Mouse (Mus musculus): ENCODE measurements around the gene Triobp.

The Triobp gene

DNA sequence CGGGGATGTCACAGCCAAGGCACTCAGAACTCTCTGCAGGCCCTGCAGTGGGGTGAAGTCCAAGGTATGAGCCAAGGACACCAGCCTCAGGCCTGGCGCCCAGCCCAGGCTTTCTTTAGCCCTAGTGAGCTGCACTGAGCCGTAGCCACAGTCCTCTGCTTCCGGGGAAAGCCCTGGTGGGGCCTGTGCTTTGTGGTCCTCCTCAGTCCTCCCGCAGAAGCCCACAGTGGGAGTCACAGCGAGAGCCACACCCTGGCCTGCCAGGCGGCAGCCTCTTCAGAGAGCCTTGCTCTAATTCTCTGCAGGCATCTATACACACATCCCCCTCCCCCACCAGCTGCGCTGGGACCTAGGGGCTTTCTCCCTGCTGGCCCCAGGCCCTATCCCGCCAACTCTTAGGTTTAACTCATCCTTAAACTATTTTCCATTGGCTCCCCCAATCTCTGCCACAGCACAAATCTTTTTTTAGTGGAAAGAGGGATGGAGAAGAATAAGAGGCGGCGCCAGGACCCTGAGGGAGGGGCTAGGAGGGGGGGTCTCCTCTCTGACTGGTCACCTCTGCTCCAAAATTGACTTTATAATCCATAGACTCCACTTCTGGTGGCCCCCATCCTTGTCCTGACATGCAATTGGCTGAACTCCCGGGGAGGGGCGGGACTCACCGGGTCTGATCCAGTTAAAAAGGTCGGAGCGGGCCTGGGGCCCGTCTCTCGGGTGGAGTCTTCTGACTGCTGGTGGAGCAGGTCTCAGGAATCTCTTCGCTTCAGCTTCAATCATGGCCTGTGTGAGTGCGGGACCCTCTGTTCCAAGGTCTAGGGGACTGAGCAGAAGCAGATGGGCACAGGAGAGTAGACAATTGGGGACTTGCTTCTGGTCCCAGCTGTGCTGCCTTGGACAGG lies 21.3 kb upstream of the Triobp start, which contains the start of gene Lgals1:
TSS of gene Lgals1 (plus strand) at position 705 of the 899 bp plus-strand sequence.
- peak; percentile 92 to 93 for DNase-seq (ENCODE audit: low spot score in 2 of 2)

DNA sequence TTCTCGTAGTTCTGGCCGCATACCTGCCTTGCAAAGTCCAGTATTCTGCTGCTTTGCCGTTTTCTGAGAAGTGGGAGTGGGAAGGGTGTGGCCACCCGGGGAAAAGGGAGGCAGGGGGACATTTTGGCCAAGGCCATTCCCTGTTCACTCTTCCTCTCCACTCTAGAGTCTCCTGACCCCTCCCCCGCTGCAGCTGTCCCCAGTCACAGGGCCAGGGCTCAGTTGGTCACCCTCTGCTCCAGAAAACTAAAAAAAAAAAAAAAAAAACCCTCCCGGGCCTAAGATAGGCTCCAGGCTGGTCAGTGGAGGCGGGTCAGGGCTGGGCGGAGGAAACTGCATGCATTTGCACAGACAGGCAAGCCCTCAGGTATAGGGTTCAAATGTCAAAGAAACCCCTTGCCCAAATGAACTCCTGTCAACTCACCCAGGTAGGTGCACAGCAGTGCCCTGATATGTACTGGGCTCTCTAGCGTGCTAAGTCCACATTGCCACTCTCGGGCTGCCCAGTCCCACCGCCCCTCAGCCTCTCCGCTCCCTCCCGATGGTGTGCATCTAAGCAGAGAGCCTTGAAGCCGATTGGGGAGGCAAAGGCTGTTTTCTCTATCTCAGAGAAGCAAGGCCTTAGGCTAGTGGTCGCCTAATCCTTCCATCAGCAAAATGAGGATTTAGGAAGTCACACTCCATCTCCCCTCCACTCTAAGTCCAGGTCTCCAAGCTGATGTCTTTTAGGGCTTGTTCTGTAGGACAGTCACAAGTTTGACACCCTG lies 20.3 kb upstream of the Triobp start:
- DNase-seq (ENCODE audit: low spot score in 2 of 2), result peak; percentile 40 to 56

DNA sequence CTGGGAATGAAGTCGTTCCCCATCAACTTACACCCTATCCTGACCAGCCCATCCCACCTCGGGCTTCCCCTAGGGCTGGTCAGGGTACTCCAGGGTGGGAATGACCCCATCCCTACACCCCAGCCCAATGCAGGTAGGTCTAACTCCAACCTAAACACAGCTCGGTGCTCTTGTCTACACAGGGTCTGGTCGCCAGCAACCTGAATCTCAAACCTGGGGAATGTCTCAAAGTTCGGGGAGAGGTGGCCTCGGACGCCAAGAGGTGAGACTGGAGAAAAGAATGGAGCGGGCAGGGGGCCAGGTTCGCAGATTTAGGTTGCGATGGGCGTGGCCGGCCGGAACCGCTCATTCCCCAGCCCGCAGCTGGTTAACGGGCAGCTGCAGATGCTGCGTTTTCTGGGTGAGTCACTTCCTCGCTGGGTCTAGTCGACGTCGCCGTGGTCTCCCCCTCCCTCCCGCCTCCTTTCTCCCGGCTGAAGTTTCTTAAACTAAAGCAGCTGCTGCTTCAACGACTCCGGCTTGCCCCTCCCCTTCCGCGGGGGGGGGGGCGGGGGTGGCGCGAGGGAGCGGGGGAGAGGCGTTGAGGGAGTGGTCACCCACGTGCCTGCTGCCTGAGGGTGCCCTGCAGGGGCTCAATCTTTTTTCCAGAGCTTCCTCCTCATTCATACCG lies 19.6 kb upstream of the Triobp start:
- peak; percentile 85 to 89 for DNase-seq (ENCODE audit: low spot score in 2 of 2)

DNA sequence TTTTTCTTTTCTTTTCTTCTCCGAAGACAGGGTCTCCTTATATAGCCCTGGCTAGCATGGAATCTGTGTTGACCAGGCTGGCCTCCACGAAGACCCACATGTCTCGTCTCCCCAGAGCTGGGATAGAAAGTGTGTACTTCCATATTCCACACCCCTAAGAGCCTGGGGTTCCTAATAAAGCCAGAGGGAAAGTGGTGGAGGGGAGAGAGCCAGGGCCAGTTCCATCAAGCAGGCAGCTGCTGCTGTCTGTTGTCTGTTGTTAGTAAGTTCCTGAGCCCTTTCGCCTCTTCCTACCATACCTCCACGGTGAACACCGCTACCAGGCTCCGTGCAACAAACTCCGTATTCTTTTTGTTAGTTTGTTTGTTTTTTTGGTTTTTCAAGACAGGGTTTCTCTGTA lies 19.0 kb upstream of the Triobp start:
- DNase-seq (ENCODE audit: low spot score in 2 of 2), result no peak

DNA sequence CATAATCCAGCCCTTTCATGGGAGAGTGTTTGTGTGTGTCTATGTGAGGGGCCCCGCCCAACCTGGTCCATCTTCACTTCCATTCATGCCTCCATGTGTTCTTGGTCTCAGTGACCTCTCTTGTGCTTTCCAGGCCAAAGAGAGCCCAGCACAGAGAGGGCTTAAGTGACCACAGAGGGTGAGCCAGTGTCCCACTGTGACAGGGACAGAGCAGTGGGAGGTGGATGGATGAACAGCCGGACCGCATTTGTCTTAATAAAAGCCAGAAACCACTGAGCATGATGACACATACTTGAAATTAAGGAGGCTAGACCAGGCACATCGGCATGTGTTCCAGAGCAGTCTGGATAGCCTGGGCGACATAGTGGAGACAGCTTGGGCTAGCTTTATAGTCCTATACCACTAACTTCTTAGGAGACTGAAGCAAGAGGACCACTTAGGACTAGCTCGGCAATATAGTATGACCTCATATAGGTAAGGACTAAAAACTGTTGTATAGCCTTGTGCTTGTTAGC lies 17.3 kb upstream of the Triobp start:
- DNase-seq (ENCODE audit: low spot score in 2 of 2), result no peak

DNA sequence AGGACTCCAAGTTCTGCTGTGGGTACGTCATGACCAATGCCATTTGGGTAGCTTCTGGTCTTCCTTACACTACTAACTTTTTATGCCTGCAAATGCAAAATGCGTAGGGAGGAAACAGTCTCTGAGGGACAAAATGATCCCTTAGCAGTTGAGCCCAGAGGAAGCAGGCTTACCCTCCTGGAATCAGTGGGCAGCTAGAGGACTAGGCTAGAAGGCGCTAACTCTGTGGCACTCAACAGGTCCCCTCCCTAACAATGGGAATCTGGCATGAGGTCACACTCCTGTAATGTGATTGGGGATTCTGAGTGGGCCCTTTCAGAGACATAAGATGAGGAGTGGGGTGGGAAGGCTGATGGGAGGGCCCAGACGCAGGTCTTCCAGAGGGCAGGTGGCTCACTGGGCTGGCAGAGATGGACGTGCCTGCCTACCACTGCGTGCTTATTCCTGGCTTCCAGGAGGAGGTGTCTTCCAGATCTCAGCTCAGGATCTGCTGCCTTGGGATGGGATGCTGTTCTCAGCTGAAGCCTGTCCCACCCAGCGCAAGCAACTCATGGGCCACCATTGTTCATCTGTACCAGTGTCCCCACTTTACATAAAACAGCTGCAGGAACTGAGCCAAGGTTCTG lies 16.6 kb upstream of the Triobp start:
- no peak for DNase-seq (ENCODE audit: low spot score in 2 of 2)

DNA sequence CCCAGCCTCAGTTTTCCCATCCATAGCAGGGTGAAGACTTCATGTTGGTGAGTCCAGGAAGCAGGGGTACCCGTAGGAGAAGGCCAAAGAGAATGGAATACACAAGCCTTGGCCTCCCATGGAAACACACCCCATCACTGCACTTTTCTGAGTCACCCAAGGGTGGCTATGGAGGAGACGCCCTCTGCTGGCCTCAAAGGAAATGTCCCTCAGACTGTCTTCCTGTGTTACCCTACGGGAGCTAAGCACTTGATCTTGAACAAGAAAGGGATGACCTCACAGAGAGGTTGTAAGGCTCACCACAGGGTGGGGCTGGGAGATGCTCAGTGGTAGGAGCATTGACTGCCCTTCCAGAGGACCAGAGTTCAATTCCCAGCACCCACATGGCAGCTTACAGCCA lies 15.9 kb upstream of the Triobp start:
- peak; percentile 50 to 61 for DNase-seq (ENCODE audit: low spot score in 2 of 2)

DNA sequence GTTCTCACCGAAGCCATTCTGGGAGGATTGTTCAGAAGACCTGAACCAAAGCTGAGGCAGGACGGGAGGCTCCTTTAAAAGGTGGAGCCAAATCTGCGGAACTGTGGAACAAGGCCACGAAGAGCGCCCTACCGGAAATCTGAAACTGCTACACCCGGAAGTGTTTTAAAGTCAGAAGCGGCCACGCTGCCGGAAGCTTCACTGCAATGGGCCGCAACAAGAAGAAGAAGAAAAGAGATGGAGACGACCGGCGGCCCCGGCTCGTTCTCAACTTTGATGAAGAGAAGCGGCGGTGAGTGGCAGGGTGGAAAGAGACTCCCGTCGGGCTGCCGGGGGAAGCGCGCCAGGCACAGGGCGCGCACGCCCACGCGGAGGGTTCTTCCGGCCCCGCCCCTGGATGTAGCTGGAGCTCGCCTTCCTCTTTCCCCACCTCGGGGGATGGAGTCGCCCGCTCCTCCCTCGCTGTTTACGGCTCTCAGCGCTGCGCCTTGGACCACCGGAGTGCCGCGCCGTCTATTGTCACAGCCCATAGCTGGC lies 12.7 kb upstream of the Triobp start, which contains the start of gene Nol12:
TSS of gene Nol12 (plus strand) at position 150 of the 537 bp plus-strand sequence.
- peak; percentile 71 to 86 for DNase-seq (ENCODE audit: low spot score in 2 of 2)

DNA sequence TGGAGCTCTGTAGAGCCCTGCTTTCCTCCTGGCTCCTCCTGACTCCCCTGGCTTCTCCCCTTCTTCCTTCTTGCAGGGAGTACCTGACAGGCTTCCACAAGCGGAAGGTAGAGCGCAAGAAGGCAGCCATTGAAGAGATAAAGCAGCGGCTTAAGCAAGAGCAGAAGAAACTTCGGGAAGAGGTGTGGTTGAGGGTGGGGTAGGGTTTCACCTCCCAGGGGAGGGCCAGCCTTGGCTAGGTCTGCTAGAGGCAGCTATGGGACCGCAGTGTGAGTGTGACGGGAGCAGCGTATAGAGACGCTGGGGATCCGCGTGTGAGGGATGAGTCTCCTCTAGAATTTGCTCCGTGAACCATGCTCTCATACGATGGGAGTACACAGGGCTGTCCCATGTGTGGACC lies 11.1 kb upstream of the Triobp start:
- no peak for DNase-seq (ENCODE audit: low spot score in 2 of 2)

DNA sequence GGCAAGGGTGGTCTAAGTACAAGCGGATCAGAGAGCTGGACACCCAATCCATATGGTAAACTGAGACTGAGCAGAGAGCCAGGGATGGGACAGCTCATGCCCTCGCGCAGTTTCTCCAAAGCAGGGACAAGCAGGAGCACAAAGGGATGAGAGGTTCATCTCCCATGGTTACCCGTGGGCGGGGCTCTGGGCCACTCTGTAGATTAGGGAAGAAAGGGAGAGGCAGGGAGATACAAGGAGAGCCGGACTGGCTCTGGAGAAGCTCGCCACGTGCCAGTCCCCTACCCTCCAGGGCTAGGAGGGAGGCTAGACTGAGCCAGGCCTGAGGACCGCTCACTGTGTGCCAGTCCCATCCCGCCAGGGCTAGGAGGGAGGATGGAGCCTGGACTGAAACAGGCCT lies 10.2 kb upstream of the Triobp start:
- DNase-seq (ENCODE audit: low spot score in 2 of 2), result no peak

DNA sequence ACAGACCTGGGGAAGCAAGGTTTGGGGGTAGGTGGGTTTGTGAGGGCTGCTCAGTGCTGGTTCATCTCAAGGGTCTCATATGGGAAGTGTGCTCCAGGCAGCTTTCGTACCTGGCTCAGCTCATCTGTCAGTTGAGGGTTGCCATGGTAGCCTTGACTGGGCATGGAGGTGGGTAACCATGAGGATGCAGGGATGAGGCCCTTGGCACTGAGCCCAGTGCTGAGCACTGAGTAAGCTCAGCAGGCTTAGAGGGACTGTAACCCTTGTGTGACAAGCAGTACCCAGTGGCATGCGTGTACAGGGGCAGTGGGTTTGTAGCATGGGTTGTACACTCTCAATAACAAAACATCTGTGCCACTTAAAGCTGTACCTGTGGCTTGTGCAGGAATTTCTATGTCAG lies 9.6 kb upstream of the Triobp start:
- DNase-seq (ENCODE audit: low spot score in 2 of 2), result no peak

DNA sequence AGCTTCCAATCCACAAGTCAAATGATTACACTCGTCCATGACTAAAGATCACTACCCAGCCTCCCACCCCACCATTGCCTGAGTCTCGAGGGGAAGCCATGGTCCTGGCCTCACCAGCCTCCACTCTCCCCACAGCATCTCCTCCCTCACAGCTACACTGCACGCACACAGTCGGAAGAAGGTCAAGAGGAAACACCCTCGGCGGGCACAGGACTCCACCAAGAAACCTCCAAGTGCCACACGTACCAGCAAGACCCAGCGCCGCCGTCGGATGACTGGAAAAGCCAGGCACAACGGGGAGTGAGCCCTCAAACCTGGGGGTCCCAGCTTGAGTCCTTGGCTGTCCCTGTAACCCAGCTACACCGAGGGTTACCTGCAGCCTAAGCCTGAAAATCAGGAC lies 7.2 kb upstream of the Triobp start:
- DNase-seq (ENCODE audit: low spot score in 2 of 2), result no peak

DNA sequence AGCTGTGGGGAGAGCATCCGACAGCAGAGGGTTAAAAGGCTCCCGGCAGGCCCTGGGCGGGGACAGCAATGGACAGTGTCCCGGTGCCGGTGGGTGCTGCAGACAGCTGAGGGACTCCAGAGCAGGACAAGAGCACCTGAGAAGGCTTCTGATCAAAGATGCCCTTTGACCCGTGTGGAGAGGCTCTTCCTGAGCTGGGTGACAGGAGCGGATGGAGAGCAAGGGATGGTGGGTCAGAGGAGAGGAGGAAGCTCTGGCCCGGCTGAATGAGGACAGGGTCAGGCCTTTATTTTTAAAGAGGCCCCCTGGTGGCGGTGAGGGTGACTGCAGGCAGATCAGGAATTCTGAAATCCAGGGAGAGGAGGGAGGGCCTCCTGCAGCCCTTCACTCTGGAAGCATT lies 4.9 kb upstream of the Triobp start:
- DNase-seq (ENCODE audit: low spot score in 2 of 2), result peak; percentile 78 to 84

DNA sequence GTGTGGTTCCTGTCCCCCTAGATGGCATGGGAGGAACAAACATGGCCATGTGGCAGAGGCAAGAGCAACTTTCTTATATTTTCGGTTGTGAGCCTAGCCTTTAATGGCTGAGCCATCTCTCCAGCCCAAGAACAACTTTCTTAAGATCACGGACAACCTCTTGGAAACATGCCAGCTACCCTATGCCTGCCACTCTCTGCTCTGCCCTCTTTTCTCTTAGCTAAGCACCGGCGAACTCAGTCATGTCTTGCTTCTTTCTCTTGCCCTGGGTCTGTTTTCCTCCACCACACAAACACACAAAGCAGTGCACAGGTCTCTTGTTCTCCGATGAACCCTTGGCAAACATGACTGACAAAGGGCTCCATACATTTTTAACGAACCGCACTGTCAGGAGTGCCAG lies 1.3 kb upstream of the Triobp start:
- DNase-seq (ENCODE audit: low spot score in 2 of 2), result no peak

DNA sequence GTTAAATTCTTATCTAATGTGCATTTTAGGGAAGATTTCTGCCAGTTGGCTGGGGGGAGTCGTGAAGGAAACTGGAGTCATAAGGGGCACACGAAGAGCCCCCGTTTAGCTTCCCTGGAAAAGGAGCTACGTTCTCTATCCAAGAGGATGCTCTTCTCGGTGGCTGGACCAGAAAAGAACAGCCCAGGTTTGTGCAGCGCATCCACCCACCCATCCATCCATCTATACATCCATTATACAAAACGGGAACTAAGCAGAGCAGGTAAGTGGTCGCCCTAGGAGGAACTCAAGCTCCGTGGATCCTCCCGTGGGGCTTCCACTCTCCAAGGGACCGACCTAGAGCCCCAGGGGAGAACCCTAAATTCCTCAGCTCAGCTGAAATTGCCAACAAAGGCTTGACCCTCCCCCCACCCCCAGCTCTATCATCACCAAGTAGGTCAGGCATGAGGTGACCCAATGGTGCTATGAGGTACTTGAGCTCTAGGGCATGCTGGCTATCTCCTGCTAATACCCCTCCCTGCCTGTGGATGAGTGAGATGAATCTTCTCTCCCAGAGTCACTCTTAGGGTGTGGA lies 715 bp downstream of the Triobp start:
- DNase-seq (ENCODE audit: low spot score in 2 of 2), result no peak

DNA sequence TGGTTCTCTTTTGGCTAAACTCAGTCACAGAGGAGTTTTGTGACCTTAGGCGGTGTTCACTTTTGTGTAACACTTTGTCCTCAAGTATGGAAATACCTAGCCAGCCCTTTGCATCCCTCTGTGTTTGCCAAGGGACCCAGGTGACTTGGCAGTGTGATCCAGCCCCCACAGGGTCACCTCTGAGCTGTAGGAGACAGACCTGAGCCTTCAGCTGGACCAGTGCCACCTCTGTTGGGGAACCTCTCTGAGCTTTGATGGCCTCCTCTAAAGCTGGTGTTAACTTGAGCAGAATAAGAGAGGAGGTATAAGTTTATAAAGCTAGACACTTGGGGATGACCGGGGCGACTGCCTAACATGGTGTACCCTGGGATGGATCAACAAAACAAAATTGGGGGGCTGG lies 1.4 kb downstream of the Triobp start:
- DNase-seq (ENCODE audit: low spot score in 2 of 2), result no peak

DNA sequence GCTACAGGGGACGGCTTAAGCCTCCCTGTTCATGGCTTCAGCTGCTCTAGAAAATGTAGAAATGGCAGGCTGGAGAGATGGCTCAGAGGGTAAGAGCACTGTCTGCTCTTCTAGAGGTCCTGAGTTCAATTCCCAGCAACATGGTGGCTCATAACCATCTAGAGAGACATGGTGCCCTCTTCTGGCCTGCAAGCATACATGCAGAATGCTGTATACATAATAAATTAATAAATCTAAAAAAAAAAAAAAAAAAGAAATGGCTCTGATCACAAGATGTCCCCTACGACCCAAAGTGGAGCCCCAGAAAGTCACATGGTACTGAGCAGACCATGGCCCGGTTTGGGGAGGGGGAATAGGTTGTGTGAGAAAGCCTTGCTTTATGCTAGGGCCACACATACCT lies 8.1 kb downstream of the Triobp start:
- DNase-seq (ENCODE audit: low spot score in 2 of 2), result no peak

DNA sequence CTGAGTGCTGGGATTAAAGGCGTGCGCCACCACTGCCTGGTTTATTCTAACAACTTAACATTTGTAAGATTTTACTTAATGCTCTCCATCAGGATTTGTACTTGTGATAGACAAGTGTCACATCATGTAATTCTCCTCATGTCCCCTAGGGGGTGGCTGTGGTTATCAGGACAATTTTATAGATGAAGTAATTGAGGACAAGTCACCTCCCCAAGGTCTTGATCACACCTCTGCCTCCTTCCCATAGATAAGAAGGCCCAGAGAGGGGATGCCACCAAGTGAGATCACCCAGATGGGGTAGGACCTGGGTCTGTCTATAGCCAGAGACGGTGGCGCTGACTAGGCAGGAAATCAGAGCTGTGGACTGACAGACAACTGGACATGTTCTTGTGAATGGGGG lies 8.8 kb downstream of the Triobp start:
- no peak for DNase-seq (ENCODE audit: low spot score in 2 of 2)

DNA sequence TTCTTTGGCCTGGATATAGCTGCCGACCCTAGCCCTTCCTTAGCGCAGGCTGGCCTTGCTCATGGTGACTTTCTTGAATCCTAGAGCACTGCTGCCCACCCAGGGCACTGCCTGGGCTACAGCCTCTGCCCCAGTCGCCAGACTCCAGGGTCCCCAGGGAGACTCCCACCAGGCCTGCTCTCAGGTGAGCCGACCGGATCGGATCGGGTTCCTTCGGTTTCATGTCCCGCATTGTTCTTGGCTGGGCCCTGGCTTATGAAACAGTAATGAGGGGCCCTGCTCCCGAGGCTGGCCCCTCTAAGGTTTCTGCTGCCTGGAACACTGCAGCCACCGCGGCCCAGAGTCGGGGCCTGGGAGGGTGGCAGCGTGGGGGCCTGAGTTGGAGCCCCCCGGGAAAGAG lies 9.5 kb downstream of the Triobp start:
- no peak for DNase-seq (ENCODE audit: low spot score in 2 of 2)

DNA sequence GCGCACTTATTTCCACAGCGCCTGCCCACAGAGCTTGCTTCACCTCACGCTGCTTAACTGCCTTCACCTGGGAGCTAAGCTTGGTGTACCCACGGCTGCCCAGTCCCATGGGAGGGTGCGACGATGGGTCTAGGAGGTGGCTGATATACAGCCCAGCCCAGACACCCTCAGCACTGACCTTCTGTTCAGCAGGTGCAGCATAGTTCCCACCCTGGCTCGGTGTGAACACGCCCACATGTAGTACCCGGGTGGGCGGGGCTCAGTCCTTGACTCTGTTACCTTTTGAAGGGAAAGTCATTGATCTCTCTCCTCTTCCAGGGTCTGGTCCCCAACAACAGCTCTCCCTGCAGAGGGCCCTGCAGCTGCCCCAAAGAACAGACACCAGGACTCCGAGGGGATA lies 12.0 kb downstream of the Triobp start:
- DNase-seq (ENCODE audit: low spot score in 2 of 2), result no peak

DNA sequence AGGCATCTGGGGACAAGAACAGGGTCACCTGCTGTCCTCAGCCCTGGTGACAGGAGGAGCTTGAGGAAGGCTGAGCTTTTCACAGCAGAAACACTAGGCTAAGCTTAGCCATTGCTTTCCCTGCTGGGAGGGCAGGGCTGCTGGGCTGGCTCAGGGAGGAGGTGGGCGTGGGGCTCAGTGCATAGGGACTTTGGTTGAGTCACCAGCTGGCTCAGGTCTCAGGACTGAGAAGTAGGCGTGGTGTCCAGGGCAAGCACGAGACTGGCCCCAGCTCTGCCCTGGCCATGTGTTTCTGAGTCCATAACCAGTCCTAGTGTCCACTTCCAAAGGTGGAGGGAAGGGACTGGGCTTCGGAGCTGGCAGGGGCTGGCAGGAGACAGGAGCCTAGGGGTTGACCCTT lies 12.6 kb downstream of the Triobp start:
- peak; percentile 63 to 78 for DNase-seq (ENCODE audit: low spot score in 2 of 2)
